Mouse (Mus musculus) spleen, postnatal 14 days (tissue): ENCODE results near the gene Plac9b.
"Not testable (repeated sequence)": the region's sequence is repeated elsewhere in the genome, so short reads cannot be mapped to it uniquely, and the experiment has no call there.

ENCODE experiments used
- DNase-seq, 2 experiments: peaks; one replicate each; pipeline ENCODE4 v3.0.0; 2021 to 2022; ENCODE audit warnings: low spot score in 2 of 2

Plac9b gene

GRCm38 (mm10) chr14:26182380-26182779, at the start of gene Plac9b:
Plac9b (minus strand) TSS chr14:26182480.
- DNase-seq: not testable (repeated sequence)

DNA sequence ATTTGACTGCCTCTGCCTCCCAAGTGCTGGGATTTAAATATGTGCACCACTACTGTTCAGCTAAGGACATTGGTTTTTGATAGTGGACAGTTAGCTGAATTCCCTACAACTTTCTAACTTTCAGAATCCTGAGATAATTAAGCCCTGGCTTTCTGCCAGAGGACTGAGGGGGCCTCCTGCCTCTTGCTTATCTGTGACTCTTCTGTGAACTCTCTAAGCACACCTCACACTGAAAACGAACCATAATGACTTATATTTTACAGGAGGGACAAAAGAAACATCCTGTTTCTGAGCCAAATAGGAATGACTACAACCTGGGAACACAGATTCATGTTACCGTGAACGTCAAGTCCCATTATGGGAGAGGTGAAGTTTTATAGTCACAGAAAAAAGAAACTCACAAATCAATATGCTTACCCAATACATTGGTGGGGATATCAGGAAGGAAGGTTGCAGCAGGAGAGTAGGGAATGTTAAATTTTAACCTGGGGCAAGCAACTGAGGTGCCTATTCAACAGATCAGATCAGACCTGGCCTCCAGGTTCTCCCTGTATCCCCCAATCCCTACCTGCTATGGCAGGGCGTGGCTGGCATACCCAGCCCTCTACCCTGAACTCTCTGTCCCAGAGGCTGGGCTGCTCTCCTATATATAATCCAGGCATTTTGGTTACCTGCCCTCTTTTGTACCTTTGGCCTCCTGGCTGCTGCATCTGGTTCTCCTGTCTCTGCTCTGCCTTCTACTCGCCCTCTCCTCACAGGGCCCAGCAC, 34.1 kb upstream of the Plac9b start:
- not testable (repeated sequence) for DNase-seq

GRCm38 (mm10) chr14:26206926-26207247, 24.6 kb upstream of the Plac9b start, which contains the start of gene Tmem254b:
Tmem254b (minus strand) TSS chr14:26207041.
- DNase-seq: not testable (repeated sequence)

GRCm38 (mm10) chr14:26206197-26206925, 24.1 kb upstream of the Plac9b start:
- not testable (repeated sequence) for DNase-seq

- DNase-seq: not testable (repeated sequence)
Observed at GRCm38 (mm10) chr14:26197851-26198250, 15.6 kb upstream of the Plac9b start.

DNA sequence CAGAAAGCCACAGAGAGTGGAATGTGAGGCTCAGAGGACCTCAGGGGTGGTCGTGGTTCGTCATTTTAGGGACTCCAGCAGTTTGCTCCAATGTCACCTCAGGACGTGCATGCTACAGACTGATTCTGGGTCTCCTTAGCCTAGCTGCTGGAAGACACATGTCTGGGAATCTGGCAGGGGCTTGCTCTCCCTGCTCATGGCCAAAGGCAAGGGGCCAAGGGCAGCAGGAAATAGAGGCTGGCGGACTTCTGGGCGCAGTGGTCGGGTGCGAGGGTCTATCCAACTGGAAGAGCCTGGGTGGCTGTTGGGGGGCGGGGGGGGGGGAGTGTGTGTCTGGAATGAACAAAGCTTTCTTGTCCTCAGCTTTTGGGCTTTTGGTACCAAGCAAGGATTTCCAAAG, 6.1 kb upstream of the Plac9b start:
- DNase-seq: not testable (repeated sequence)

GRCm38 (mm10) chr14:26186638-26187037, 4.4 kb upstream of the Plac9b start:
- DNase-seq: not testable (repeated sequence)

DNA sequence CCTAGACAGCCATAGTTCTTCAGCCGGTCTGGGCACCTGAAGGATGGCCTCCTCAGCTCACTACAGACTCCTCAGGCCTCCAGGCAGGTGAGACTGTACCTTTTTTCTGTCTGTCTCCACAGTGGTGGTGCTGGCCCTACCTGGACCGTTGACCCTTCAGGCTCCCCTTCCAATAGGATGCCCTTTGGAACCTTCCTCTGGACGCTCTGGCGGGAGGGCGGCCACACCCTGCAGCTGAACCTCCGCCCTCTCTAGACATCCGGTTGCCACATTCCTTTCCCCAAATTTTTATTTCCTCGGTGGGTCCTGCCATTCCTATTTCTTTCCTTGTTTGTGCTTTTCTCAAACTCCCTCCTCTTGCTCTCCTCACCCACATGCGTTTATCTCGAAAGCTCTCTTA, 620 bp downstream of the Plac9b start:
- not testable (repeated sequence) for DNase-seq

DNA sequence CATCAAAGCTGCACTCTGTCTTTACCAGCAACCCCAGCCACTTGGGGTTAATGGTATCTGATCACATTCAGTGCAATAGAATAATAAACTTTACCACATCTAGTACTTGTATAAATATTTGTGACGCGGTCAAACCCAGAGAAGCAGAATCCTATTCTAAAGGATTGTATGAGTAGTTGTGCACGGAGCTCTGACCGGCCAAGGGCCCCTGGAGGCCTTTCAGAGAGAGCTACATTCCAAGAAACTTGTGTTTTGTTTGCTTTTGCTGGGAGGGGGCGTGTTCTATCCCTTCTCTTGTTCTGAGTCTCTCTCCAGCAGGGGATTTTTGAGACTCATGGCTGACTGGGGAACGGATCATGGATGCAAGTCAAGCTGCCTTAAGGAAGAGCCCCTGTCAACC, 7.3 kb downstream of the Plac9b start:
- not testable (repeated sequence) for DNase-seq

DNA sequence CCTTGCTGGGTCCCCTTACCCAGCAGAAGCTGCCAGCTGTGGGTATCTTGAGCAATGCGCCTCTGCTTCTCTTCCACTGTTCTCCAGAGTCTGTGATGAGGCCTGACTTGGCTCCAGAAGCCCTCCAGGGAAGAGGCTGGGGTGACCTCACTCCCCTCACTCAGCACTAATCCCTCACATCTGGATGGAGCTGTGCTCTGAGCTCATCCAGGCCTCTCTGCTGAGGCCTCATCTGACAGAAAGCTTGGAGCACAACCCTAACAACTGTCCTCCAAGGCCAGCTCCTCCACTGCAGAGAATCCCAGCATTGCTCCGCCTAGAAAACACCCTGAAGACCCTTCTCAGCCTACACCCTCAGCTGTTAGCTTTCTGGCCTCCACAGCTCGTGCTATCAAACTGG, 8.3 kb downstream of the Plac9b start:
- DNase-seq: not testable (repeated sequence)

GRCm38 (mm10) chr14:26165266-26165665, 17.0 kb downstream of the Plac9b start:
- DNase-seq: not testable (repeated sequence)

GRCm38 (mm10) chr14:26162423-26162822, 19.9 kb downstream of the Plac9b start:
- DNase-seq: not testable (repeated sequence)

- not testable (repeated sequence) for DNase-seq
Observed at GRCm38 (mm10) chr14:26161156-26161555, 21.1 kb downstream of the Plac9b start.

DNA sequence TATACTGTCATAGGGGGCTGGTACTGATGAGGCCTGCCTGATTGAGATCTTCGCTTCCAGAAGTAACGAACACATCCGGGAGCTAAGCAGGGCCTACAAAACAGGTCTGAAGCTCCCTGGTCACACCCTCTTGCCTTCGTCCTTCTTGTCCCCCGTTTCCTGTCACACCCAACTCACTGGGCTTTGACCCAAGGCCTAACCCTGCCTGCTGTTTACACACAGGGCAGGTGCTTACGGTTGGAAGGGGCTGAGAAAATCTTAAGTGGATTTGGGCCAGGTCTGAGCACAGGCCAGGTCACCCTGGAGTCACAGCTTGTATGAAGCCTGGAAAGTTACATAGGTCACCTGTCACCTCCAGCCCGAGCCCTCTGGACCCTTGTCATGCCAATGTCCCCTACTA, 26.2 kb downstream of the Plac9b start:
- not testable (repeated sequence) for DNase-seq

- DNase-seq: not testable (repeated sequence)
Observed at GRCm38 (mm10) chr14:26147095-26147494, 35.2 kb downstream of the Plac9b start.

GRCm38 (mm10) chr14:26119095-26119494, 63.2 kb downstream of the Plac9b start:
- DNase-seq: not testable (repeated sequence)

GRCm38 (mm10) chr14:26118550-26119000, 63.7 kb downstream of the Plac9b start:
- DNase-seq: not testable (repeated sequence)

DNA sequence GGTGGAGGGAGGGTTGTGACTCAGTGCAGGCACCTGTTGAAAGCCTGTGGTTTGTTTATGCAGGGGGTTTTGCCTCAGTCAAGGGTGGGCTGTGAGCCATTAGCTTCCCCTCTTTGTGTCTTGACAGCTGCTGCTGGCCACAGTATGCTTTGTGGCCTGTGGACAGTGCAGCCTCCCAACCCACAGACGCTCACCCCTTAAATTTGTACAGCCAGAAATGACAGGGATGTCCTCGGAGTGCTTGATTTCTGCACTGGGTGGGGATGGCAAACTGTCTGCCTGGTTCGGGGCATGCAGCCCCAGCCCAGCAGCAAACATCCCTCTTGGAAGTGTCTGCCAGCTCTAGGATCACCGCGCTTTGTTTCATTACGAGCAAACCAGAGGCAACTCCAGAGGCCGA, 64.1 kb downstream of the Plac9b start, which contains the start of gene Duxbl2:
Duxbl2 (plus strand) TSS at position 200 of the 400 bp plus-strand sequence.
- not testable (repeated sequence) for DNase-seq
